Mouse (Mus musculus): ENCODE results near the gene Ccdc63. TPM values are rescaled to one million over a fixed set of nuclear protein-coding genes. Genes with fewer than 3 reads are reported as not detected.
A peak's percentile ranks its signal among the peaks of the same experiment; 100 is the strongest.

The Ccdc63 gene
- polyA plus RNA-seq, 1 experiment, result 0.17 TPM

GRCm38 (mm10) chr5:122081471-122081870 lies 59.2 kb downstream of the Ccdc63 start:
- H3K4me1 ChIP-seq (ENCODE audit: control insufficient read depth, insufficient read depth, low read length), result no peaks in the 10 kb centered on the region
- H3K4me3 ChIP-seq (ENCODE audit: insufficient read depth, low read length), result no peak overlapping the region
- no peak overlapping the region for H3K27ac ChIP-seq (ENCODE audit: insufficient read depth, low read length)
- TF ChIP-seq CTCF (IDR thresholded peaks at IDR 0.05; ENCODE audit: extremely low read depth, insufficient read depth, low read length), result no peak
- TF ChIP-seq POLR2A (IDR thresholded peaks at IDR 0.05; ENCODE audit: extremely low read depth, insufficient read depth, low read length), result no peak

- TF ChIP-seq POLR2A (IDR thresholded peaks at IDR 0.05; ENCODE audit: extremely low read depth, insufficient read depth, low read length) (no peak), CTCF (IDR thresholded peaks at IDR 0.05; ENCODE audit: extremely low read depth, insufficient read depth, low read length) (no peak)
- no peak overlapping the region for H3K4me3 ChIP-seq (ENCODE audit: insufficient read depth, low read length)
- no peaks in the 10 kb centered on the region for H3K4me1 ChIP-seq (ENCODE audit: control insufficient read depth, insufficient read depth, low read length)
- no peak overlapping the region for H3K27ac ChIP-seq (ENCODE audit: insufficient read depth, low read length)
Measured at GRCm38 (mm10) chr5:122080930-122081329, 59.7 kb downstream of the Ccdc63 start.

- H3K4me3 ChIP-seq (ENCODE audit: insufficient read depth, low read length), result no peak overlapping the region
- H3K27ac ChIP-seq (ENCODE audit: insufficient read depth, low read length), result no peak overlapping the region
- no peak for TF ChIP-seq POLR2A (IDR thresholded peaks at IDR 0.05; ENCODE audit: extremely low read depth, insufficient read depth, low read length)
- TF ChIP-seq CTCF (IDR thresholded peaks at IDR 0.05; ENCODE audit: extremely low read depth, insufficient read depth, low read length), result 0 out of 2 replicates have a peak, but pooled peaks have one; percentile 29
- no peaks in the 10 kb centered on the region for H3K4me1 ChIP-seq (ENCODE audit: control insufficient read depth, insufficient read depth, low read length)
Measured at GRCm38 (mm10) chr5:122079796-122080195, 60.8 kb downstream of the Ccdc63 start.

- H3K4me3 ChIP-seq (ENCODE audit: insufficient read depth, low read length), result no peak overlapping the region
- TF ChIP-seq CTCF (IDR thresholded peaks at IDR 0.05; ENCODE audit: extremely low read depth, insufficient read depth, low read length) (no peak), POLR2A (IDR thresholded peaks at IDR 0.05; ENCODE audit: extremely low read depth, insufficient read depth, low read length) (no peak)
Measured at GRCm38 (mm10) chr5:122077244-122077643, 63.4 kb downstream of the Ccdc63 start.

GRCm38 (mm10) chr5:122075736-122076135 lies 64.9 kb downstream of the Ccdc63 start:
- Histone ChIP-seq H3K4me1 (ENCODE audit: control insufficient read depth, insufficient read depth, low read length) (no peaks in the 10 kb centered on the region), H3K27ac (ENCODE audit: insufficient read depth, low read length) (no peak overlapping the region), H3K4me3 (ENCODE audit: insufficient read depth, low read length) (no peak overlapping the region)
- TF ChIP-seq POLR2A (IDR thresholded peaks at IDR 0.05; ENCODE audit: extremely low read depth, insufficient read depth, low read length) (no peak), CTCF (IDR thresholded peaks at IDR 0.05; ENCODE audit: extremely low read depth, insufficient read depth, low read length) (0 out of 2 replicates have a peak, but pooled peaks have one; percentile 15)

More at GRCm38 (mm10) chr5:122077244-122077643, 63.4 kb downstream of the Ccdc63 start:
- no peaks in the 10 kb centered on the region for H3K4me1 ChIP-seq (ENCODE audit: control insufficient read depth, insufficient read depth, low read length)
- H3K27ac ChIP-seq (ENCODE audit: insufficient read depth, low read length), result no peak overlapping the region

- Histone ChIP-seq H3K4me3 (ENCODE audit: insufficient read depth, low read length) (no peak overlapping the region), H3K27ac (ENCODE audit: insufficient read depth, low read length) (no peak overlapping the region), H3K4me1 (ENCODE audit: control insufficient read depth, insufficient read depth, low read length) (no peaks in the 10 kb centered on the region; the same call in 1 of the 2 replicates)
- no peak for TF ChIP-seq POLR2A (IDR thresholded peaks at IDR 0.05; ENCODE audit: extremely low read depth, insufficient read depth, low read length)
- no peak for TF ChIP-seq CTCF (IDR thresholded peaks at IDR 0.05; ENCODE audit: extremely low read depth, insufficient read depth, low read length)
Measured at GRCm38 (mm10) chr5:122071997-122072396, 68.6 kb downstream of the Ccdc63 start.

GRCm38 (mm10) chr5:122070963-122071800 lies 69.4 kb downstream of the Ccdc63 start:
- TF ChIP-seq POLR2A (IDR thresholded peaks at IDR 0.05; ENCODE audit: extremely low read depth, insufficient read depth, low read length) (no peak), CTCF (IDR thresholded peaks at IDR 0.05; ENCODE audit: extremely low read depth, insufficient read depth, low read length) (no peak)
- Histone ChIP-seq H3K4me1 (ENCODE audit: control insufficient read depth, insufficient read depth, low read length) (no peaks in the 10 kb centered on the region; the same call in 1 of the 2 replicates), H3K4me3 (ENCODE audit: insufficient read depth, low read length) (no peak overlapping the region), H3K27ac (ENCODE audit: insufficient read depth, low read length) (no peak overlapping the region)

GRCm38 (mm10) chr5:122068563-122068962 lies 72.1 kb downstream of the Ccdc63 start:
- Histone ChIP-seq H3K4me1 (ENCODE audit: control insufficient read depth, insufficient read depth, low read length) (no peaks in the 10 kb centered on the region; the same call in 1 of the 2 replicates), H3K27ac (ENCODE audit: insufficient read depth, low read length) (peak overlapping the region; percentile 38; the same call in 1 of the 2 replicates), H3K4me3 (ENCODE audit: insufficient read depth, low read length) (no peak overlapping the region)
- TF ChIP-seq CTCF (IDR thresholded peaks at IDR 0.05; ENCODE audit: extremely low read depth, insufficient read depth, low read length), result no peak
- no peak for TF ChIP-seq POLR2A (IDR thresholded peaks at IDR 0.05; ENCODE audit: extremely low read depth, insufficient read depth, low read length)

GRCm38 (mm10) chr5:122063204-122063933 lies 77.3 kb downstream of the Ccdc63 start:
- TF ChIP-seq CTCF (IDR thresholded peaks at IDR 0.05; ENCODE audit: extremely low read depth, insufficient read depth, low read length), result no peak
- no peak for TF ChIP-seq POLR2A (IDR thresholded peaks at IDR 0.05; ENCODE audit: extremely low read depth, insufficient read depth, low read length)
- Histone ChIP-seq H3K4me1 (ENCODE audit: control insufficient read depth, insufficient read depth, low read length) (peaks cover 5% of the 10 kb centered on the region; the same call in 1 of the 2 replicates), H3K27ac (ENCODE audit: insufficient read depth, low read length) (0 out of 2 replicates have a peak overlapping the region, but pooled peaks have one; percentile 24), H3K4me3 (ENCODE audit: insufficient read depth, low read length) (no peak overlapping the region)
